Mouse (Mus musculus) erythroblast, embryonic 14.5 days (primary cell): Measurements from ENCODE around the gene Neil1. TPM values are rescaled to one million over a fixed set of nuclear protein-coding genes. Genes with fewer than 3 reads are reported as not detected.
A peak's percentile ranks its signal among the peaks of the same experiment; 100 is the strongest.

Experiments
- H3K27me3 ChIP-seq: 2 replicates; pipeline ENCODE4 v1.6.1; 2012; ENCODE audit warnings: inconsistent platforms; ENCODE audit not compliant: control insufficient read depth
- H3K36me3 ChIP-seq: 2 replicates; pipeline ENCODE4 v1.6.1; 2012; ENCODE audit warnings: mild to moderate bottlenecking, inconsistent platforms; ENCODE audit not compliant: control insufficient read depth
- H3K4me1 ChIP-seq: 2 replicates; pipeline ENCODE4 v1.6.1; 2012; ENCODE audit warnings: inconsistent platforms; ENCODE audit not compliant: control insufficient read depth
- H3K4me3 ChIP-seq: replicated peaks from 2 replicates; pipeline ENCODE3; 2012; ENCODE audit warnings: moderate library complexity, mild to moderate bottlenecking, inconsistent platforms
- H3K9me3 ChIP-seq: 2 replicates; pipeline ENCODE4 v1.6.1; 2012; ENCODE audit warnings: low read length, inconsistent platforms, mixed read lengths; ENCODE audit not compliant: control insufficient read depth
- GATA1 ChIP-seq: IDR thresholded peaks from 2 replicates; pipeline ENCODE4 v1.6.1; 2012; ENCODE audit warnings: low read length, inconsistent platforms, mixed read lengths
- TAL1 ChIP-seq: IDR thresholded peaks from 3 replicates; pipeline ENCODE4 v1.6.1; 2012; ENCODE audit warnings: low read length, inconsistent platforms, mixed read lengths
- polyA plus RNA-seq: library from polyadenylated mRNA; stranded (reverse); fragments of >175 nt; gene quantifications from 2 replicates; pipeline ENCODE4 v1.2.3, GENCODE M21; 2012

The Neil1 gene
- polyA plus RNA-seq, 1 experiment, result 0.10 TPM

- Histone ChIP-seq H3K9me3 (no peaks in the 10 kb centered on the region), H3K4me1 (peaks cover 21% of the 10 kb centered on the region), H3K36me3 (peaks cover 23% of the 10 kb centered on the region), H3K4me3 (peak overlapping the region; percentile 92), H3K27me3 (no peaks in the 10 kb centered on the region)
- TF ChIP-seq GATA1, result no peak
- no peak for TF ChIP-seq TAL1
Measured at GRCm38 (mm10) chr9:57157499-57157898, 9.4 kb upstream of the Neil1 start.

GRCm38 (mm10) chr9:57156823-57157222 is 8.7 kb upstream of the Neil1 start:
- Histone ChIP-seq H3K4me1 (peaks cover 21% of the 10 kb centered on the region), H3K9me3 (no peaks in the 10 kb centered on the region), H3K27me3 (no peaks in the 10 kb centered on the region), H3K36me3 (peaks cover 23% of the 10 kb centered on the region), H3K4me3 (peak overlapping the region; percentile 92)
- TF ChIP-seq TAL1 (no peak), GATA1 (no peak)

- Histone ChIP-seq H3K36me3 (peaks cover 23% of the 10 kb centered on the region), H3K4me1 (peaks cover 21% of the 10 kb centered on the region), H3K27me3 (no peaks in the 10 kb centered on the region), H3K9me3 (no peaks in the 10 kb centered on the region), H3K4me3 (no peak overlapping the region)
- TF ChIP-seq TAL1, result no peak
- TF ChIP-seq GATA1, result no peak
Measured at GRCm38 (mm10) chr9:57156383-57156782, 8.3 kb upstream of the Neil1 start.

GRCm38 (mm10) chr9:57152331-57152730 is 4.2 kb upstream of the Neil1 start:
- Histone ChIP-seq H3K9me3 (no peaks in the 10 kb centered on the region), H3K27me3 (no peaks in the 10 kb centered on the region), H3K4me1 (peaks cover 25% of the 10 kb centered on the region), H3K4me3 (no peak overlapping the region), H3K36me3 (peaks cover 23% of the 10 kb centered on the region)
- TF ChIP-seq TAL1 (no peak), GATA1 (no peak)

GRCm38 (mm10) chr9:57150192-57150591 is 2.1 kb upstream of the Neil1 start:
- Histone ChIP-seq H3K36me3 (peaks cover 12% of the 10 kb centered on the region), H3K4me3 (no peak overlapping the region), H3K4me1 (peaks cover 21% of the 10 kb centered on the region), H3K27me3 (no peaks in the 10 kb centered on the region), H3K9me3 (no peaks in the 10 kb centered on the region)
- TF ChIP-seq TAL1, result no peak
- no peak for TF ChIP-seq GATA1

GRCm38 (mm10) chr9:57149021-57149420 is 916 bp upstream of the Neil1 start:
- Histone ChIP-seq H3K36me3 (peaks cover 4% of the 10 kb centered on the region), H3K4me1 (peaks cover 21% of the 10 kb centered on the region), H3K9me3 (no peaks in the 10 kb centered on the region), H3K27me3 (no peaks in the 10 kb centered on the region), H3K4me3 (peak overlapping the region; percentile 65)
- TF ChIP-seq GATA1 (no peak), TAL1 (no peak)

- H3K4me3 ChIP-seq, result peak overlapping the region; percentile 65
- no peak for TF ChIP-seq GATA1
- no peak for TF ChIP-seq TAL1
- no peaks in the 10 kb centered on the region for H3K9me3 ChIP-seq
- H3K36me3 ChIP-seq, result peaks cover 12% of the 10 kb centered on the region
- H3K4me1 ChIP-seq, result peaks cover 21% of the 10 kb centered on the region
- H3K27me3 ChIP-seq, result no peaks in the 10 kb centered on the region
Measured at GRCm38 (mm10) chr9:57147205-57148143, 631 bp downstream of the Neil1 start.

- H3K4me3 ChIP-seq, result no peak overlapping the region
- no peaks in the 10 kb centered on the region for H3K9me3 ChIP-seq
- H3K36me3 ChIP-seq, result peaks cover 21% of the 10 kb centered on the region
- TF ChIP-seq TAL1 (no peak), GATA1 (no peak)
- peaks cover 21% of the 10 kb centered on the region for H3K4me1 ChIP-seq
- H3K27me3 ChIP-seq, result no peaks in the 10 kb centered on the region
Measured at GRCm38 (mm10) chr9:57146451-57147066, 1.5 kb downstream of the Neil1 start.

GRCm38 (mm10) chr9:57144830-57145229 is 3.3 kb downstream of the Neil1 start:
- H3K27me3 ChIP-seq, result no peaks in the 10 kb centered on the region
- no peaks in the 10 kb centered on the region for H3K9me3 ChIP-seq
- H3K4me1 ChIP-seq, result peaks cover 21% of the 10 kb centered on the region
- H3K36me3 ChIP-seq, result peaks cover 38% of the 10 kb centered on the region
- no peak overlapping the region for H3K4me3 ChIP-seq
- TF ChIP-seq TAL1 (no peak), GATA1 (no peak)
